ENCODE assay signal across 7 mouse cellular contexts in genomic region chr2:73218913-73219312, GRCm38 (mm10). TPM values are rescaled to one million over a fixed set of nuclear protein-coding genes. Genes with fewer than 3 reads are reported as not detected.
DNase-seq lines count a peak whose midpoint lies in the region; ATAC-seq and TF ChIP-seq lines count a peak whose summit lies in the region.

Gene Ola1 (minus strand): TSS chr2:73218924.

- no peak within 1 kb of the TSS for H3K9ac ChIP-seq in intestine, embryonic 16.5 days (ENCODE audit: low read depth, low read length)

- POLR2A ChIA-PET in Patski (lab: Charles Lee) = no interaction called here

- WGBS in intestine, embryonic 16.5 days = 64% methylated on average over 5 of the region's 5 CpGs
- 89% methylated on average over 5 of the region's 5 CpGs for WGBS in midbrain, embryonic 10.5 days

- DNase-seq in Patski (ENCODE audit: low read depth, low spot score) = no peak
- no peak for DNase-seq in adrenal gland, postnatal 4 days (ENCODE audit: low spot score in 2 of 2)
- DNase-seq in gastrocnemius, postnatal 36 days = no peak
- DNase-seq in midbrain, embryonic 10.5 days (ENCODE audit: low spot score) = no peak
- no peak for DNase-seq in spleen, postnatal 14 days (ENCODE audit: low spot score in 2 of 2)
- DNase-seq in right cerebral cortex, postnatal 25 days = no peak

- in situ Hi-C loops in Patski (cut with MboI; ENCODE audit: low pct_unique_long_range_greater_than_20kb) = no loop called here

- no peak within 1 kb of the TSS for H3K27ac ChIP-seq in intestine, embryonic 16.5 days (ENCODE audit: low read length)
- H3K27ac ChIP-seq in midbrain, embryonic 10.5 days (replicated peaks) = no peak within 1 kb of the TSS

- H3K4me2 ChIP-seq in intestine, embryonic 16.5 days (ENCODE audit: low read depth, low read length) = no peak within 1 kb of the TSS

- CTCF ChIA-PET in Patski (lab: Charles Lee) = interaction anchor here (0.9 kb wide), 1 partner anchor 30 kb away, joined by 3 read pairs; no protein-coding TSS in a partner anchor

- no peak for ATAC-seq in Patski
- ATAC-seq in intestine, embryonic 16.5 days = peak; percentile 67

- H3K4me3 ChIP-seq in intestine, embryonic 16.5 days (ENCODE audit: low read length) = no peak within 1 kb of the TSS
- H3K4me3 ChIP-seq in midbrain, embryonic 10.5 days = no peak within 1 kb of the TSS

- intact Hi-C loops in gastrocnemius, postnatal 36 days (cut with DNase I) = no loop called here

- H3K27me3 ChIP-seq in Patski = peaks cover 24% of the 10 kb centered on the region
- no peaks in the 10 kb centered on the region for H3K27me3 ChIP-seq in intestine, embryonic 16.5 days (replicated peaks; ENCODE audit: control insufficient read depth, insufficient read depth, low read length)
- no peaks in the 10 kb centered on the region for H3K27me3 ChIP-seq in midbrain, embryonic 10.5 days (ENCODE audit: low read depth, poor library complexity, severe bottlenecking)

- H3K36me3 ChIP-seq in intestine, embryonic 16.5 days (ENCODE audit: control insufficient read depth, insufficient read depth, low read length) = no peaks in the 10 kb centered on the region
- no peaks in the 10 kb centered on the region for H3K36me3 ChIP-seq in midbrain, embryonic 10.5 days

- no peaks in the 10 kb centered on the region for H3K4me1 ChIP-seq in intestine, embryonic 16.5 days (ENCODE audit: control insufficient read depth, insufficient read depth, low read length)
- H3K4me1 ChIP-seq in midbrain, embryonic 10.5 days = peaks cover 11% of the 10 kb centered on the region

- TF ChIP-seq CTCF in Patski (IDR thresholded peaks at IDR 0.05) = no peak

- H3K9me3 ChIP-seq in intestine, embryonic 16.5 days (ENCODE audit: control insufficient read depth, low read length) = no peaks in the 10 kb centered on the region
- no peaks in the 10 kb centered on the region for H3K9me3 ChIP-seq in midbrain, embryonic 10.5 days (replicated peaks)

RNA-seq across cellular contexts. Expression of gene Ola1, which starts in this region (rescaled TPM):
- polyA plus RNA-seq in Patski (2021) = 106 TPM
- 10 to 100 TPM; 54.5 to 56.9 TPM for total RNA-seq in adrenal gland, postnatal 4 days (2021)
- total RNA-seq in gastrocnemius, postnatal 36 days (2021) = 10 to 100 TPM; 57.5 to 59.7 TPM
- 73.7 and 81.5 TPM in 2 replicates for polyA plus RNA-seq in intestine, embryonic 16.5 days (2015; fragmentation: Nextera tagmentation; extraction: Ambion mirVana)
- polyA plus RNA-seq in midbrain, embryonic 10.5 days (2016; fragmentation: Nextera tagmentation; extraction: Ambion mirVana) = 92.1 and 103 TPM in 2 replicates
